Mouse (Mus musculus) gastrocnemius, adult 2 months (tissue): ENCODE measurements around the gene Ptprg. TPM values are rescaled to one million over a fixed set of nuclear protein-coding genes. Genes with fewer than 3 reads are reported as not detected.

Source experiments
- DNase-seq: peaks from one replicate; pipeline ENCODE4 v3.0.0; 2022
- H3K27ac ChIP-seq: fragments of 200-600 bp; 2 replicates; pipeline ENCODE4 v1.8.1; 2022; ENCODE audit warnings: mild to moderate bottlenecking
- H3K4me3 ChIP-seq: fragments of 200-600 bp; 2 replicates; pipeline ENCODE4 v1.8.1; 2022; ENCODE audit warnings: mild to moderate bottlenecking, moderate library complexity
- CTCF ChIP-seq: fragments of 200-600 bp; IDR thresholded peaks from 2 replicates; pipeline ENCODE4 v1.8.1; 2022; ENCODE audit warnings: antibody characterized with exemption, mild to moderate bottlenecking, moderate library complexity
- intact Hi-C: fragments of 180-260 bp; cut with DNase I; formaldehyde crosslinking; loops from one replicate; pipeline ENCODE4 v1.15.1; 2025
- total RNA-seq, 2 experiments: library from RNA; stranded (reverse); gene quantifications; 2 replicates each; pipeline ENCODE4 v1.2.3; 2021

Gene Ptprg
- total RNA-seq, 2 experiments from 2014 or later, result 26.3 to 32.5 TPM

- no peak for TF ChIP-seq CTCF
- no peak for DNase-seq
- intact Hi-C loops, result no loop called here
- Histone ChIP-seq H3K27ac (no peak overlapping the region), H3K4me3 (no peak overlapping the region)
Observed at GRCm38 (mm10) chr14:12189717-12190600, 636.6 kb downstream of the Ptprg start.

DNA sequence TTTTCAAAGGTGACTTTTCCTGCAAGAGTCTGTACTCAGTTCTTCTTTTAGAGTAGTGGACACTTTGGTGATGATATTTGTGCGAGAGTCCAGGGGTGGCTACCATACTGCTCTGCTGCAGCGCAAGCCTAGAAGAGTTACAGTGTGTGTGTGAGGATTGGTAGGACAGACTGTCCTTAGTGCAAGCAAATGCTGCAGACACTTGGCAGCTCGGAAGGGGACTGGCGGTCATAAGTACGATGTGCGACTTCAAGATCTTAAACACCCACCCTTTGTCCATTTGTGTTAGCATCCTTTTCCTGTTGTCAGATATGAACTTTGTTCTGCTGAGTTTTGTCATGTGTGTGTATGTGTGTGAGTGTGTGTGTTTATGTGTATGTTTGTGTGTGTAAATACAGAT, 637.7 kb downstream of the Ptprg start:
- no peak overlapping the region for H3K4me3 ChIP-seq
- H3K27ac ChIP-seq, result no peak overlapping the region
- no peak for DNase-seq
- no peak for TF ChIP-seq CTCF
- intact Hi-C loops, result no loop called here

DNA sequence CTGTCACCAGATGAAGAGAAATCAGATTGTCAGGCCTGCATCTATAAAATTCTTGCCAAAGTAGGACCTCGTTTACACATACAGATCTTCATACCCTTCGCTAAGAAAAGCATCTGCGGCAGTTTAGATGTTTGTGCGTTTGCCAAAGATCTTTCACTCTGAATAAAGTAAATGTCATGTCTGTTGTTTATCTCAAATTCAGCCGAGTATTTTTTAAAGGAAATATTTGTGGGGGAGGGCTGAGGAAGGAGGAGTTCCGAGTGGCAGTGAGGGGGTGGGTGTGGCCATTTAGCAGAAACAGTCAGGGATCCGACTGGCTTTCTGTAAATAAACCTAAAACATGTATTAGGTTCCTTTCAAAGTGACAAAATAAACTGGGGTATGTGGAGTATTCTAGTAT, 645.4 kb downstream of the Ptprg start:
- TF ChIP-seq CTCF, result no peak
- intact Hi-C loops, result no loop called here
- no peak overlapping the region for H3K4me3 ChIP-seq
- no peak overlapping the region for H3K27ac ChIP-seq
- DNase-seq, result no peak

GRCm38 (mm10) chr14:12199956-12200950, 646.9 kb downstream of the Ptprg start:
- Histone ChIP-seq H3K4me3 (no peak overlapping the region), H3K27ac (no peak overlapping the region)
- no peak for DNase-seq
- intact Hi-C loops, result no loop called here
- TF ChIP-seq CTCF, result no peak

DNA sequence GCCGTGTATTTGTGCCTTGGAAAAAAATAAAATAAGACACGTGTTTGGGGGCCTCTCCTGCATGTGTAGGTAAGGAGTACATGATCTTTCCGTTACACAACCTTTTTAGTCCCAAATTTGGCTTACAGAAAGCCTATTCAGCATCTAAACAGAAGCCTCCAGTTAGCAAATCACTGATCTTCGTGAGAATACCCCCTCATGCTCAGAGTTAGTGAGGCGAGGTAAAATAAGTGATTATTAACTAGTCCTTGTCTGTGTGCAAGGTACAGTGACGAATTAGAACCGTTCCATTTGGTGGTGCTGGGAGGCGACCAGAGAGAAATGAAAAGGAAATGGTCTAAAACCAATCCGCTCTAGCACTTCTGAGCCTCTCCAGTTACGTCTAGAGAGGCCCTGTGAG, 648.9 kb downstream of the Ptprg start:
- intact Hi-C loops, result no loop called here
- no peak for TF ChIP-seq CTCF
- DNase-seq, result no peak

GRCm38 (mm10) chr14:12203081-12203480, 649.7 kb downstream of the Ptprg start:
- Histone ChIP-seq H3K4me3 (no peak overlapping the region), H3K27ac (no peak overlapping the region)
- TF ChIP-seq CTCF, result no peak
- DNase-seq, result no peak
- intact Hi-C loops, result no loop called here

More for the DNA sequence above, 648.9 kb downstream of the Ptprg start:
- Histone ChIP-seq H3K27ac (no peak overlapping the region), H3K4me3 (no peak overlapping the region)

DNA sequence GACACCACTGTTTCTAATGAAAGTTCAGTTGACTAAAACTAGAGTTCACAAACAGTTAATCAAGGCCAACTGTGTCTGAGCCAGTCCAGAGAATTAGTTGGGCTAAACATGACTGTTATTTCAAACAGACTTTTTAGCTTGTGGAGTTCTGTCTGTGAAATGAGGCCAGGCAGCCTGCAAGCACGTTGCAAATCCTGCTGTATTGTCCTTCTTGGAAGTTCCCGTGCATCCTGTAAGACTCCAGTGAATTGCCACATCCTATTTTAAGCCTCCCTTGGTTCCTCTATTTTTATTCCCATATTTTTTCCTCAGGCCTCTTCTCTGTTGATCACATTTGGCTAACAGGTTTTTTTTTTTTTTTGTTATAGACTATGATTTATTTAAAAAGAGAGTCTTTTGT, 652.8 kb downstream of the Ptprg start:
- H3K27ac ChIP-seq, result no peak overlapping the region
- intact Hi-C loops, result no loop called here
- no peak for TF ChIP-seq CTCF
- DNase-seq, result no peak
- no peak overlapping the region for H3K4me3 ChIP-seq

GRCm38 (mm10) chr14:12208554-12208953, 655.2 kb downstream of the Ptprg start:
- intact Hi-C loops, result no loop called here
- TF ChIP-seq CTCF, result peak; percentile 67
- Histone ChIP-seq H3K4me3 (no peak overlapping the region), H3K27ac (no peak overlapping the region)
- DNase-seq, result no peak

GRCm38 (mm10) chr14:12218544-12219150, 665.3 kb downstream of the Ptprg start:
- Histone ChIP-seq H3K27ac (no peak overlapping the region), H3K4me3 (no peak overlapping the region)
- no peak for DNase-seq
- TF ChIP-seq CTCF, result no peak
- intact Hi-C loops, result no loop called here

- H3K4me3 ChIP-seq, result no peak overlapping the region
- no peak for DNase-seq
- no peak overlapping the region for H3K27ac ChIP-seq
- intact Hi-C loops, result no loop called here
- no peak for TF ChIP-seq CTCF
Observed at GRCm38 (mm10) chr14:12219877-12220276, 666.5 kb downstream of the Ptprg start.

DNA sequence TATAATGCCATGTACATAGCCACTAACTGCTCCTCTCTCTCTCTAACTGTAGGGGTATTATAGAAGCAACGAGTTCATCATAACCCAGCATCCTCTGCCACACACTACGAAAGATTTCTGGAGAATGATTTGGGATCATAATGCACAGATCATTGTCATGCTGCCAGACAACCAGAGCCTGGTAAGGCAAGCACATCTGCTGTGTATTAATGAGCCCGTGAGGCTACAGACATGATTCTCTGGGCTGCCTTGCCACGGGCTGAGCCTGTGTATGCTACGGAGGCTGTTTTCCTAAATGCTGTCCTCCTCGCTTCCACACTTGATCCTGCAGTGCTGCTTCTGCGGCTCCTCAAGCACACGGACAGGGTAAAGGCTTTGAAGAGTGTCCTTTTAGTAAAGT, 667.2 kb downstream of the Ptprg start:
- intact Hi-C loops, result no loop called here
- H3K4me3 ChIP-seq, result no peak overlapping the region
- no peak overlapping the region for H3K27ac ChIP-seq
- TF ChIP-seq CTCF, result no peak
- DNase-seq, result no peak

DNA sequence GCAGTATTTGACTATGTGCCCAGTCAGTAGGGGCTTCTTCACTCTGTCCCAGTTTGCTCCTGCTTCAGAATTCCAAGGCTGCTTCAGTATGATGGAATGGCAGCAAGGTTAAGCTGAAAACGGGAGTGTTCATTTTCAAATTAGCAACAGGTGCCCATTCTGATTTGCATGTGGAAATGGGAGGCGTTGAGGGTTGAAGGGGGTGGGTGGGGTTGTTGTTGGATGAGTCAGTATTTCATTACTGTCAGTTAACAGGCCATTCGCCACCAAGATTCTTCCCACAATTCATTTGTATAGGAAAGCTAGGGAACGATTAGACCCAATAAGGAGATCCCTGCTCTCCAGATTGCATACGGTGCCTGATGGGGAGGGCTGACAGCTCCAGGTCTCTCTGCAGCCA, 668.2 kb downstream of the Ptprg start:
- intact Hi-C loops, result no loop called here
- TF ChIP-seq CTCF, result no peak
- no peak for DNase-seq
- H3K27ac ChIP-seq, result no peak overlapping the region
- H3K4me3 ChIP-seq, result no peak overlapping the region

GRCm38 (mm10) chr14:12243726-12244125, 690.4 kb downstream of the Ptprg start:
- no peak for DNase-seq
- no peak for TF ChIP-seq CTCF
- intact Hi-C loops, result no loop called here
- no peak overlapping the region for H3K27ac ChIP-seq
- H3K4me3 ChIP-seq, result no peak overlapping the region
